ENCODE assay signal across 32 mouse cellular contexts in genomic region chr7:145317522-145317921, GRCm38 (mm10). TPM values are rescaled to one million over a fixed set of nuclear protein-coding genes. Genes with fewer than 3 reads are reported as not detected.
DNase-seq lines count a peak whose midpoint lies in the region; ATAC-seq and TF ChIP-seq lines count a peak whose summit lies in the region.
"Had no signal": no experiment of that assay in that cellular context is flagged by ENCODE, and none has a peak within 500 bp of the region (broad histone marks: within the 10 kb centered on the region; RNA-seq: fewer than 3 reads in every experiment).

No protein-coding gene starts in this region.

- H3K4me1 ChIP-seq in forebrain, postnatal 0 days (ENCODE audit: insufficient read depth), result no peaks in the 10 kb centered on the region
- no peaks in the 10 kb centered on the region for H3K4me1 ChIP-seq in forebrain, embryonic 14.5 days (ENCODE audit: control insufficient read depth, insufficient read depth, low read length)
- H3K4me1 ChIP-seq: forebrain, embryonic 15.5 days; heart, embryonic 12.5 days; intestine, embryonic 15.5 days; lung, embryonic 15.5 days; neural tube, embryonic 13.5 days; stomach, embryonic 15.5 days had no signal

- peak; percentile 40; the same call in 1 of the 2 replicates for ATAC-seq in forebrain, postnatal 0 days
- no peak for ATAC-seq in forebrain, embryonic 14.5 days
- ATAC-seq: activated CD4-positive, CD25-positive, alpha-beta regulatory T cell, adult 4 months; CD4-positive, CD25-positive, alpha-beta regulatory T cell, adult 4 months; forebrain, embryonic 15.5 days; intestine, embryonic 15.5 days had no signal

- no peak overlapping the region for H3K27ac ChIP-seq in forebrain, postnatal 0 days (ENCODE audit: low read depth, low read length)
- no peak overlapping the region for H3K27ac ChIP-seq in forebrain, embryonic 14.5 days (ENCODE audit: low read depth, low read length)
- H3K27ac ChIP-seq: forebrain, embryonic 15.5 days; hindbrain, embryonic 14.5 days; intestine, embryonic 15.5 days; liver, embryonic 14.5 days; lung, embryonic 15.5 days; neural tube, embryonic 13.5 days; stomach, embryonic 15.5 days had no signal

- TF ChIP-seq CTCF in forebrain, postnatal 0 days (IDR thresholded peaks at IDR 0.05; ENCODE audit: low read depth), result no peak

- WGBS in forebrain, postnatal 0 days, result 51% methylated on average over 4 of the region's 4 CpGs
- 76% methylated on average over 4 of the region's 4 CpGs for WGBS in forebrain, embryonic 14.5 days

- no peak overlapping the region for H3K4me2 ChIP-seq in forebrain, postnatal 0 days (ENCODE audit: low read depth)
- H3K4me2 ChIP-seq in forebrain, embryonic 14.5 days (ENCODE audit: low read length), result no peak overlapping the region
- H3K4me2 ChIP-seq: forebrain, embryonic 15.5 days; heart, embryonic 12.5 days; hindbrain, embryonic 14.5 days; intestine, embryonic 15.5 days; lung, embryonic 15.5 days; midbrain, embryonic 11.5 days; neural tube, embryonic 13.5 days; stomach, embryonic 15.5 days had no signal

- H3K27me3 ChIP-seq in forebrain, postnatal 0 days (ENCODE audit: insufficient read depth, low read length), result no peaks in the 10 kb centered on the region
- no peaks in the 10 kb centered on the region for H3K27me3 ChIP-seq in forebrain, embryonic 14.5 days (replicated peaks; ENCODE audit: control insufficient read depth, insufficient read depth, low read length)
- H3K27me3 ChIP-seq: forebrain, embryonic 15.5 days; heart, embryonic 12.5 days; intestine, embryonic 15.5 days; lung, embryonic 15.5 days; neural tube, embryonic 13.5 days; stomach, embryonic 15.5 days had no signal

- H3K9ac ChIP-seq in forebrain, postnatal 0 days, result no peak overlapping the region
- H3K9ac ChIP-seq in forebrain, embryonic 14.5 days (ENCODE audit: low read length), result no peak overlapping the region
- H3K9ac ChIP-seq: forebrain, embryonic 15.5 days; heart, embryonic 12.5 days; hindbrain, embryonic 14.5 days; intestine, embryonic 15.5 days; liver, embryonic 14.5 days; lung, embryonic 15.5 days; neural tube, embryonic 13.5 days; stomach, embryonic 15.5 days had no signal

- no peak for DNase-seq in forebrain, postnatal 0 days
- no peak for DNase-seq in forebrain, embryonic 14.5 days (ENCODE audit: low spot score)
- DNase-seq in lung, postnatal 10 days, result peak; percentile 35
- no peak for DNase-seq in lung, postnatal 36 days
- DNase-seq in adipocyte (ENCODE audit: low spot score), result peak; percentile 38
- DNase-seq in telencephalon, adult 2 months (ENCODE audit: low read depth, low spot score), result peak; percentile 33
- no peak for DNase-seq in embryo, embryonic 10 days (ENCODE audit: low spot score)
- DNase-seq: adrenal gland, postnatal 14 days; cerebellum, adult 18-20 months; heart, postnatal 14 days; kidney, adult 9 months; kidney, postnatal 25 days; right cerebral cortex, postnatal 25 days; thymus, adult 2 months had no signal

- H3K9me3 ChIP-seq in forebrain, postnatal 0 days (ENCODE audit: low read length), result no peaks in the 10 kb centered on the region
- H3K9me3 ChIP-seq in forebrain, embryonic 14.5 days (replicated peaks; ENCODE audit: control insufficient read depth, low read length), result no peaks in the 10 kb centered on the region
- H3K9me3 ChIP-seq: forebrain, embryonic 15.5 days; intestine, embryonic 15.5 days; lung, embryonic 15.5 days; neural tube, embryonic 13.5 days; stomach, embryonic 15.5 days had no signal

- H3K4me3 ChIP-seq in forebrain, postnatal 0 days (ENCODE audit: low read depth, low read length), result no peak overlapping the region
- no peak overlapping the region for H3K4me3 ChIP-seq in forebrain, embryonic 14.5 days (ENCODE audit: low read depth, low read length)
- H3K4me3 ChIP-seq: erythroblast, embryonic 14.5 days; forebrain, embryonic 15.5 days; heart, embryonic 12.5 days; intestine, embryonic 15.5 days; lung, embryonic 15.5 days; neural tube, embryonic 13.5 days; stomach, embryonic 15.5 days had no signal

- H3K36me3 ChIP-seq in forebrain, postnatal 0 days (ENCODE audit: insufficient read depth), result no peaks in the 10 kb centered on the region
- no peaks in the 10 kb centered on the region for H3K36me3 ChIP-seq in forebrain, embryonic 14.5 days (ENCODE audit: control insufficient read depth, insufficient read depth, low read length)
- H3K36me3 ChIP-seq: forebrain, embryonic 15.5 days; heart, embryonic 12.5 days; intestine, embryonic 15.5 days; lung, embryonic 15.5 days; neural tube, embryonic 13.5 days; stomach, embryonic 15.5 days had no signal

RNA-seq across cellular contexts. Expression of gene Mrgprd, which starts 2.9 kb away (rescaled TPM):
- not detected in 2 replicates for total RNA-seq in forebrain, postnatal 0 days (2014; rRNA removed)
- not detected in 2 replicates for polyA plus RNA-seq in forebrain, postnatal 0 days (2015; fragmentation: Nextera tagmentation; extraction: Ambion mirVana)
- polyA plus RNA-seq in forebrain, embryonic 14.5 days (2014; fragmentation: Nextera tagmentation; extraction: Ambion mirVana), result not detected in 2 replicates
- total RNA-seq: adrenal gland, postnatal 14 days; heart, postnatal 14 days; layer of hippocampus, postnatal 14 days; left cerebral cortex, postnatal 14 days had no signal
- polyA plus RNA-seq: activated CD4-positive, CD25-positive, alpha-beta regulatory T cell, adult 4 months; embryonic facial prominence, embryonic 11.5 days; erythroblast, embryonic 14.5 days; forebrain, embryonic 15.5 days; heart, embryonic 12.5 days; hindbrain, embryonic 14.5 days; intestine, embryonic 15.5 days; limb, embryonic 14.5 days; liver, embryonic 14.5 days; lung, embryonic 15.5 days; midbrain, embryonic 11.5 days; neural tube, embryonic 13.5 days; spleen, adult 2 months; stomach, embryonic 15.5 days; thymus, adult 2 months; urinary bladder, adult 2 months had no signal

RNA-seq across cellular contexts. Expression of gene Mrgprf, which starts 16.9 kb away (rescaled TPM):
- total RNA-seq in forebrain, postnatal 0 days (2014; rRNA removed), result 2.4 and 4.4 TPM in 2 replicates
- 3.4 and 3.7 TPM in 2 replicates for polyA plus RNA-seq in forebrain, postnatal 0 days (2015; fragmentation: Nextera tagmentation; extraction: Ambion mirVana)
- polyA plus RNA-seq in forebrain, embryonic 14.5 days (2014; fragmentation: Nextera tagmentation; extraction: Ambion mirVana), result 2.7 and 3.9 TPM in 2 replicates
- polyA plus RNA-seq: activated CD4-positive, CD25-positive, alpha-beta regulatory T cell, adult 4 months; CD4-positive, CD25-positive, alpha-beta regulatory T cell, adult 4 months; erythroblast, embryonic 14.5 days had no signal

RNA-seq across cellular contexts. Expression of gene Tpcn2, which starts 33.7 kb away (rescaled TPM):
- 2.5 and 2.9 TPM in 2 replicates for total RNA-seq in forebrain, postnatal 0 days (2014; rRNA removed)
- polyA plus RNA-seq in forebrain, postnatal 0 days (2015; fragmentation: Nextera tagmentation; extraction: Ambion mirVana), result 1.2 and 1.3 TPM in 2 replicates
- polyA plus RNA-seq in forebrain, embryonic 14.5 days (2014; fragmentation: Nextera tagmentation; extraction: Ambion mirVana), result 0.46 and 0.86 TPM in 2 replicates
- polyA plus RNA-seq: erythroblast, embryonic 14.5 days had no signal

Comparison
In these comparisons a context has a peak if more than half of its experiments do, and no peak if none do; other contexts are left out.
1. DNase-seq: peak in lung, postnatal 10 days (single experiment), adipocyte (single experiment) and telencephalon, adult 2 months (single experiment); none in forebrain, postnatal 0 days (single experiment), forebrain, embryonic 14.5 days (single experiment), lung, postnatal 36 days (single experiment) and embryo, embryonic 10 days (single experiment).